Mouse (Mus musculus) CD4-positive, CD25-positive, alpha-beta regulatory T cell, adult 2 months (primary cell): Measurements from ENCODE around the gene Vmn1r227.

Source experiments
- DNase-seq: peaks from one replicate; pipeline ENCODE4 v3.0.0-alpha.2; 2012; ENCODE audit warnings: low read depth, low spot score

The Vmn1r227 gene

GRCm38 (mm10) chr17:20729543-20729942, at the start of gene Vmn1r227:
Vmn1r227 (plus strand) TSS chr17:20729843.
- no peak for DNase-seq

DNA sequence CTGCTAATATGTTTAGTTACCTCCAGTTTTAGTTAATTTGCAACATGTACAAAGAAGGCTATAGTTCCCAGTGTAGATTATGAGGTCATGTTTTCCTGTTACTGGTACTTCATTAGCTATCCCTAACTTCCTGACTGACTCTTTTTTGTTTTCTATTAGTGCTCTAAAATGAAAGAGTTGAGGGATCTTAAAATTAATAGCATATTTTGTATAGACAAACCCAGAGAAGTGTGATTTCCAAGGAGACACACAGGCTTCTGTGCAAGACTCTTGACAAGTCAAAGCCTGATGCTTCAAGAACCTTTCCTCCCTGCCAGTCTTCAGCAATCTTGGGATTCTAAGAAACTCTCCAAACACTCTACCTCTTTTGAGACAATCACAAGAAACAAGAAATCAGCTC, 47.1 kb upstream of the Vmn1r227 start, which contains the start of gene Vmn1r226:
Gene Vmn1r226, plus strand, starts transcription at position 301 of the 400 bp plus-strand sequence.
- DNase-seq: no peak

DNA sequence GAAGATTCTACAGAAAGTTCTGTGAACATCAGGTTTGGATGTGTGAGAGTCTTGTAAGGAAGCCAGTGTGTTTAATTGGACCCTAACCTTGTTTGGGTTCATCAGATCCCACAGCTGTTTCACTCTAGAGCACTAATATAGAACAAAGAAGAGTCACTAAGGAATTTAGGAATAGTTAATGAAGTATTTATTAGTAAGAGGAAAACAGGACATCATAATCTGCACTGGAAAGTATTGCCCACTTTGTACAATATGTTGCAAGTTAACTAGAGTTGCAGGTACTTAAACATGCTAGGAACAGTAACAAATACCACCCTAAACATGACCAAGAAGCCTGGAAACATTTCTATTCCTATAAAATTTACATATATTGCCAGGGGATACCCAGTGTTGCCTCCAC, 56.4 kb downstream of the Vmn1r227 start, which contains the start of gene Vmn1r228:
Gene Vmn1r228, minus strand, starts transcription at position 101 of the 400 bp plus-strand sequence.
- DNase-seq: no peak
